Mouse (Mus musculus) midbrain, embryonic 12.5 days (tissue): ENCODE data around the gene Irgm1. TPM values are rescaled to one million over a fixed set of nuclear protein-coding genes. Genes with fewer than 3 reads are reported as not detected.

ENCODE experiments used
- ATAC-seq: fragments of 200-750 bp; cut with Nextera tagmentation; 2 replicates; pipeline ENCODE4 v1.8.0; 2017; ENCODE audit warnings: low read depth, moderate TSS enrichment, moderate library complexity; ENCODE audit not compliant: low FRiP score
- H3K27ac ChIP-seq: fragments of 300-500 bp; sonication (generic); replicated peaks from 2 replicates; pipeline ENCODE4 v1.5.1; 2016; ENCODE audit warnings: mild to moderate bottlenecking
- H3K27me3 ChIP-seq: fragments of 300-500 bp; sonication (generic); 2 replicates; pipeline ENCODE4 v1.6.1; 2016; ENCODE audit warnings: mild to moderate bottlenecking
- H3K36me3 ChIP-seq: fragments of 300-500 bp; sonication (generic); 2 replicates; pipeline ENCODE4 v1.6.1; 2016
- H3K4me1 ChIP-seq: fragments of 300-500 bp; sonication (generic); 2 replicates; pipeline ENCODE4 v1.6.1; 2016
- H3K4me2 ChIP-seq: fragments of 300-500 bp; sonication (generic); replicated peaks from 2 replicates; pipeline ENCODE4 v1.6.1; 2016; ENCODE audit warnings: mild to moderate bottlenecking, moderate library complexity
- H3K4me3 ChIP-seq: fragments of 300-500 bp; sonication (generic); 2 replicates; pipeline ENCODE4 v1.5.1; 2016; ENCODE audit warnings: mild to moderate bottlenecking
- H3K9ac ChIP-seq: fragments of 300-500 bp; sonication (generic); replicated peaks from 2 replicates; pipeline ENCODE4 v1.6.1; 2016; ENCODE audit warnings: mild to moderate bottlenecking, moderate library complexity
- H3K9me3 ChIP-seq: fragments of 300-500 bp; sonication (generic); 2 replicates; pipeline ENCODE4 v1.6.1; 2016; ENCODE audit warnings: mild to moderate bottlenecking
- WGBS: fragments of 180-500 bp; shearing (Covaris S2); methylation state at CpG from one replicate; pipeline ENCODE4 v1.1.7; 2016; 5-methylcytosine and 5-hydroxymethylcytosine counted together
- polyA plus RNA-seq: library from polyadenylated mRNA; unstranded; fragments of >200 nt; fragmentation: Nextera tagmentation; extraction: Ambion mirVana; gene quantifications from 2 replicates; pipeline ENCODE4 v1.2.1, GENCODE M21; 2016

Gene Irgm1
- polyA plus RNA-seq, 1 experiment from 2014 or later, result 2.4 TPM

DNA sequence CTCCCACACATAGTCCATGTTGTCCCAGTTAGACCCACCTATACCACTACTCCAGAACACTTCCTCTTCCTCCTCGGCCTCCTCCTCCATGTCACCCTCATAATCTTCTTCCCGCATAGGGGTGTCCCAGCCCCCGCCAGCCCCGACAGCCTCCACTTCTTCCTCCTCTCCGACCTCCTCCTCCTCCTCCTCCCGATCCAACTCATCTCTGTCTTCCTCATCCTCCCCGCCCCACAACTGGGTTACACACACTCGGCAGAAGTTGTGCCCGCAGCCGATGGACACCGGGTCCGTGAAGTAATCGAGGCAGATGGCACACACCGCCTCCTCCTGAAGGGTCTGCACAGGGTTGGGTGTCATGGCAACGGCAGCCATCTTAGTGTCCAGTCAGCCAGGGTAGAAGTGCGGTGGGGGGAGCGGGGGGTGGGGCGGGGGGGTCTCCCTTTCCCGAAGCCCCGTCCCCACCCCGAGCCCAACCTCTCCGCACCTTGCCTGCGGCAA is 55.2 kb downstream of the Irgm1 start:
- H3K27me3 ChIP-seq, result no peaks in the 10 kb centered on the region
- H3K4me3 ChIP-seq, result peak overlapping the region; percentile 88
- peaks cover 21% of the 10 kb centered on the region for H3K36me3 ChIP-seq
- no peaks in the 10 kb centered on the region for H3K9me3 ChIP-seq
- peak overlapping the region; percentile 94 for H3K27ac ChIP-seq
- WGBS, result 5% methylated on average over 16 of the region's 23 CpGs
- ATAC-seq, result peak; percentile 67
- H3K4me1 ChIP-seq, result peaks cover 23% of the 10 kb centered on the region
- H3K4me2 ChIP-seq, result peak overlapping the region; percentile 81
- peak overlapping the region; percentile 84 for H3K9ac ChIP-seq

DNA sequence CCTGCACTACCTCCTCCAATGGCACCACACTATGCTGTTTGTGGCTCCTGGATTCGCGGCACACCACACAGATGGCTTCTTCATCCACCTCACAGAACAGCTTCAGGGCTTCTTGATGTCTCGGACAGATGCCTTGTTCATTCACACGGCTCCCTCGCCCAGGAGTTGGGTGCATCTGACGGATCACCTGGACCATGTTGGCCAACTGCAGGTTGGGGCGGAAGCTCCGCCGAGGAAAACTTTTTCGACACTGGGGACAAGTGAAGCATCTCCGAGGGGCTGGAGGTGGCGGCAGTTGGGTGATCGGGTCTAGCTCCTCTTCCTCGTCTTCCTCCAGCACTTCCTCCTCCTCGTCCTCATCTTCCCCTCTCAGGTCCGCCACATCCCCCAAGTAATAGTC is 55.6 kb downstream of the Irgm1 start:
- 83% methylated on average over 16 of the region's 16 CpGs for WGBS
- Histone ChIP-seq H3K27ac (peak overlapping the region; percentile 94), H3K4me2 (peak overlapping the region; percentile 81), H3K9ac (peak overlapping the region; percentile 84), H3K9me3 (no peaks in the 10 kb centered on the region), H3K27me3 (no peaks in the 10 kb centered on the region), H3K4me1 (peaks cover 23% of the 10 kb centered on the region), H3K4me3 (peak overlapping the region; percentile 88), H3K36me3 (peaks cover 26% of the 10 kb centered on the region)
- ATAC-seq, result no peak

DNA sequence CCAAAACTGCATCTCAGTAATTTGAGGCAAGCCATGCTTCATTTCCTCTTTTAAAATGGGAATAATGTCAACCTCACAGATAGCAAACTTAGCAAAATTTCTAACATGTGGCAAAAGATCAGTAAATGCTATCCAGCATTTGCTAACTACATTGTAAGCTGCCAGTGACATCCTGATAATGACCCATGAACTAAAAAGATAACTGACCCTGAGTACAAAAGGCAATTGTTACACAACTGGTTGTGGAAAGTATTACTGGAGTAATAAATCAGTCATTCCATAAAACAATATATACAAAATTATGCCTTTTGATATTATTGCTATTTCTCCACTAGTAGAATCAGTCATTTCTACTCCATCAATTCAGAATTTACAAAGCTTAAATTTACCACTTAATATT is 57.7 kb downstream of the Irgm1 start:
- no peaks in the 10 kb centered on the region for H3K9me3 ChIP-seq

More for the DNA sequence above, 57.7 kb downstream of the Irgm1 start:
- H3K27me3 ChIP-seq, result no peaks in the 10 kb centered on the region
- no peak for ATAC-seq
- H3K4me1 ChIP-seq, result peaks cover 23% of the 10 kb centered on the region
- H3K4me3 ChIP-seq, result no peak overlapping the region
- no peak overlapping the region for H3K27ac ChIP-seq
- no peak overlapping the region for H3K9ac ChIP-seq
- H3K36me3 ChIP-seq, result peaks cover 46% of the 10 kb centered on the region
- no peak overlapping the region for H3K4me2 ChIP-seq

Other genes with a start within 250 kb of the Irgm1 start
- gene Rack1, start 71.4 kb downstream of the Irgm1 start, polyA plus RNA-seq, result 503 and 506 TPM in 2 replicates
- 5.4 and 6.2 TPM in 2 replicates for gene Trim41, start 54.3 kb downstream of the Irgm1 start, polyA plus RNA-seq
- gene Trim7, start 45.5 kb downstream of the Irgm1 start, polyA plus RNA-seq, result 1.3 and 1.4 TPM in 2 replicates
- gene Gm12184, start 45.0 kb downstream of the Irgm1 start, polyA plus RNA-seq, result 7.6 and 8.3 TPM in 2 replicates
- gene Gm5431, start 30.5 kb upstream of the Irgm1 start, polyA plus RNA-seq, result 0.18 TPM in 1 of 2 replicates, not detected in the other
- 1.3 and 1.8 TPM in 2 replicates for gene Psme2b, start 74.5 kb upstream of the Irgm1 start, polyA plus RNA-seq
- not detected in 2 replicates for gene Olfr56, start 107.2 kb upstream of the Irgm1 start, polyA plus RNA-seq
- gene 9930111J21Rik1, start 107.7 kb upstream of the Irgm1 start, polyA plus RNA-seq, result 0.18 and 0.28 TPM in 2 replicates
- not detected in 2 replicates for gene Gm12185, start 120.5 kb upstream of the Irgm1 start, polyA plus RNA-seq
- not detected in 2 replicates for gene Tgtp1, start 122.5 kb upstream of the Irgm1 start, polyA plus RNA-seq
- 0.30 and 0.51 TPM in 2 replicates for gene 9930111J21Rik2, start 179.6 kb upstream of the Irgm1 start, polyA plus RNA-seq
- 0.06 TPM in 1 of 2 replicates, not detected in the other for gene Tgtp2, start 192.5 kb upstream of the Irgm1 start, polyA plus RNA-seq
- gene Ifi47, start 204.9 kb upstream of the Irgm1 start, polyA plus RNA-seq, result 0.26 and 0.27 TPM in 2 replicates
- not detected in 2 replicates for gene Olfr1396, start 243.2 kb upstream of the Irgm1 start, polyA plus RNA-seq